Mouse (Mus musculus) heart, adult 2 months (tissue): ENCODE results near the gene Phldb1.

Source experiments
- CTCF ChIP-seq: fragments of 200-600 bp; IDR thresholded peaks from 2 replicates; pipeline ENCODE4 v1.8.1; 2022; ENCODE audit warnings: antibody characterized with exemption, mild to moderate bottlenecking, moderate library complexity
- EP300 ChIP-seq: fragments of 200-500 bp; IDR thresholded peaks from 2 replicates; pipeline ENCODE4 v1.6.1; 2011; ENCODE audit warnings: low read depth, low read length, control low read depth; ENCODE audit not compliant: insufficient read depth
- POLR2A ChIP-seq: fragments of 200-500 bp; IDR thresholded peaks from 2 replicates; pipeline ENCODE4 v1.6.1; 2011; ENCODE audit warnings: mild to moderate bottlenecking, low read depth, low read length, control low read depth; ENCODE audit not compliant: insufficient read depth

DNA sequence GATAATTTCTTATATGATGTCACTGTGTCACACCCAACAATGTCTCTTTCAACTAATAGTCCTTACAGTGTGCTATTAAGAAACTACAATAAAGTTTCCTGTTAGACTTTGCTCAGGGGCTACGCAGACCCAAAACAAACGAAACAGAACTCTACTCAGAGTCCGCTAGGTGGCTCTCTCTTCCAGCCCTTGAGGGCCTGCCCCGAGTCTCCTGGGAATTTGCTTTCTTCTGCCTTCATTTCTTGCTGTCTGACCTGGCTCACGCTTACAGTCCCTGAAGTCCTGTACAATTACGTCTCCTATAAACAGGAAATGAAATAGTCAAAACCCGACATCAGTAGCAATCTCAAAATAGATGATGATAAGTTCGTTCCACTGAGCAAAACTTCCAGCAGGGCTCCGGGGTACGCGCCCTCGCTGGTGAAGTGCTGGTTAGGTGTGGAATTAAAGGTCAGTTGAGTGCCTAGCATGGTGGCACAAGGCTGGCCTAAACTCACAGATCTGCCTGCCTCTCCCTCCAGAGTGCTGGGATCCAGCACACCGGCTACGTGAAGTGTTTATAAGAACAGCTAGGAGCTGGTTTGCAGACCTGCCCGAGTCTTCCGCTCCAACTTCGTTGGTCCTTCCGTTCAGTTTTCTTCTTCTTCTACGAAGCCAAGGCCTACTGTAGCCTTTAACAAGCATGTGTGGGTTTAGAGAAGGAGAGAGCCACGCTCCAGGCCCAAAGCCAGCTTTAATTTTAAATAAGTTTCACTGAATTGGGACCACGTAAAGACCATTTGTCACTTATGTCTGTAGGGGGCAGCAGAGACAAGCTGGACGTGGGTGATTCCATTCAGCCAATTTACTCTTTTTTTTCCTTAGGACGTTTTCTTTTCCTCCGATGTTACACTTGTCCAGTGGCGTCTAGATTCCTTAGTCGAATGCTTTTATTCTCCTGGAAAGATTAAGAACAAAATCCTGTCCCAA lies 79.6 kb downstream of the Phldb1 start:
- TF ChIP-seq POLR2A (no peak), CTCF (peak; percentile 85), EP300 (0 out of 2 replicates have a peak, but pooled peaks have one; percentile 38)
